Mouse (Mus musculus): Measurements from ENCODE around the gene Dync2h1.

DNA sequence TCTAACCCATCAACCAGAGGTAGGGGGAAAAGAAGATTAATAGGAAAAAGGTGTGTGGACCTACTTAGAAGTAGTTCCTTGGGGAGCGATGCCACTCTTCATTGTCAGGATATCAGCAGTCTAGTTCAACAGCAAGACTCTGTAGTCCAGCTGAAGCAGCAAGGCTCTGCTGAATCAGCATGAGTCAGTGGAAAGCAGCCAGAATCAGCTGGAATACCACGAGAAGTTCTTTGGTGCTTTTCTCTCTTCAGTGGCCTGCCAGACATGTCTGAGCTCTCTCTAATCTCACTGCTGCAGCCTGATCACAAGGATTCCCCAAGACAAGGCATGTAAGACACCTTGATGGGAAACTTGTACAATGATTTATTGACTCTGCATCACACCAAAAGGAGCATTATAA lies 225.9 kb downstream of the Dync2h1 start:
- TF ChIP-seq CTCF (conservative IDR thresholded peaks at IDR 0.05; ENCODE audit: insufficient read depth, insufficient read length, low read depth, low read length) (no peak), POLR2A (IDR thresholded peaks at IDR 0.05; ENCODE audit: low read depth, low read length) (no peak)
